Comparison of ENCODE assay signal across 7 mouse cellular contexts in the genomic region with DNA sequence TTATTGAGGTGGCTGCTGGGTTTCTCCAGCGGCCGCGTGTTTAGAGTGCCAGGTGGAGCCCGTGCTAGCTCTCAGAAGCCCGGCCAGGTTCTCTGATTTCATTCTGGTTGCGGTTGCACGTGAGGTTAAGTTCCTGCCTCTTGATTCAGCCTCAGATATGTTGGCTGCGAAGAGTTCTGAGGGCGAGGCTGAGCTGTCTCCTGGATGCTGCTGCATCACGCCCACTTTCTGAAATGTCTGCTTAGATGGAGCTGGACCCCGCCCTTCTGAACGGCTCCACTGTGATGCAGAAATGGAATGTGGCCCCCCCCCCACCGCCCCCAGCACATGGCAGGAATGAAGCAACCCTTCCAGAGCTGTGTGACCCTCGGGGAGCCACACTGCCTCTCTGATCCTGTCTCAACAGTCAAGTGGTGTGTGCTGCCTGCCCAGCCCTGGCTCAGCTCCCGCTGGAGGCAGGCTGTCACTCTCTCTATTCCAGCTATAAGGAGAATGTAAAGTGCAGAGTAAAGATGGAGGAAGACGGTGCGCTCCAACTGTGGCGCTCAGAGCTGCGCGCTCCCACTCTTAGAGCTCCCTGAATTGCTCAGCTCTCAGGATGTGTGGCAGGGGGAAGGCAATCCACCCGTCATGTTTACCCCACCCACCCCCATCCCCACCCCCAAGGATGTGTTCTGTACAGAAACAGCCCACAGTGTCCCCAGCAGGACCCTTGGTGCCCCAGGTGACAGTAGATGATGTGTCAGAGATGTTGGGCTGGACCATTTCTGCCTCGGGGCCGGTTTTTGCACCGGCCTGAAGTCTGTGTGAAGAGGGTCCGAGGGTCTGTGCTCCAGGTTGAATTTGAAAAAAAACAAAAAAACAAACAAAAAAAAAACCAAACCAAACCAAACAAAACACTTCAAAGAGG. TPM values are rescaled to one million over a fixed set of nuclear protein-coding genes. Genes with fewer than 3 reads are reported as not detected.
DNase-seq lines count a peak whose midpoint lies in the region; ATAC-seq and TF ChIP-seq lines count a peak whose summit lies in the region.

No protein-coding gene starts in this region.

- no peaks in the 10 kb centered on the region for H3K27me3 ChIP-seq in lung, postnatal 0 days (replicated peaks; ENCODE audit: insufficient read depth, low read length)
- peaks cover 20% of the 10 kb centered on the region for H3K27me3 ChIP-seq in forebrain, embryonic 10.5 days (ENCODE audit: poor library complexity, severe bottlenecking)
- no peaks in the 10 kb centered on the region for H3K27me3 ChIP-seq in midbrain, embryonic 15.5 days (replicated peaks)

- ATAC-seq in lung, postnatal 0 days, result peak; percentile 25
- peak; percentile 17; the same call in 1 of the 2 replicates for ATAC-seq in midbrain, embryonic 15.5 days (replicated peaks)

- H3K27ac ChIP-seq in lung, postnatal 0 days (ENCODE audit: low read length), result no peak overlapping the region
- peak overlapping the region; percentile 67 for H3K27ac ChIP-seq in forebrain, embryonic 10.5 days
- H3K27ac ChIP-seq in midbrain, embryonic 15.5 days, result peak overlapping the region; percentile 56

- H3K9me3 ChIP-seq in lung, postnatal 0 days (ENCODE audit: low read length), result peaks cover 3% of the 10 kb centered on the region; the same call in 1 of the 2 replicates
- no peaks in the 10 kb centered on the region; the same call in 1 of the 2 replicates for H3K9me3 ChIP-seq in forebrain, embryonic 10.5 days
- H3K9me3 ChIP-seq in midbrain, embryonic 15.5 days, result no peaks in the 10 kb centered on the region

- H3K9ac ChIP-seq in lung, postnatal 0 days (replicated peaks; ENCODE audit: low read depth), result no peak overlapping the region
- H3K9ac ChIP-seq in midbrain, embryonic 15.5 days, result no peak overlapping the region

- H3K4me2 ChIP-seq in lung, postnatal 0 days (replicated peaks; ENCODE audit: low read depth, low read length), result 0 out of 2 replicates have a peak overlapping the region, but pooled peaks have one; percentile 9
- peak overlapping the region; percentile 1; the same call in 1 of the 2 replicates for H3K4me2 ChIP-seq in midbrain, embryonic 15.5 days

- H3K4me1 ChIP-seq in lung, postnatal 0 days (ENCODE audit: insufficient read depth, low read depth, low read length), result no peaks in the 10 kb centered on the region
- H3K4me1 ChIP-seq in forebrain, embryonic 10.5 days, result peaks cover 24% of the 10 kb centered on the region
- H3K4me1 ChIP-seq in midbrain, embryonic 15.5 days, result peaks cover 21% of the 10 kb centered on the region

- no peaks in the 10 kb centered on the region for H3K36me3 ChIP-seq in lung, postnatal 0 days (ENCODE audit: insufficient read depth, low read length)
- H3K36me3 ChIP-seq in forebrain, embryonic 10.5 days (replicated peaks), result no peaks in the 10 kb centered on the region
- H3K36me3 ChIP-seq in midbrain, embryonic 15.5 days (replicated peaks), result no peaks in the 10 kb centered on the region

- no peak for TF ChIP-seq CTCF in lung, postnatal 0 days (IDR thresholded peaks at IDR 0.05)

- H3K4me3 ChIP-seq in lung, postnatal 0 days (ENCODE audit: low read depth, low read length), result no peak overlapping the region
- H3K4me3 ChIP-seq in forebrain, embryonic 10.5 days, result peak overlapping the region; percentile 31
- no peak overlapping the region for H3K4me3 ChIP-seq in midbrain, embryonic 15.5 days

- no peak for DNase-seq in lung, postnatal 0 days (ENCODE audit: low spot score)
- DNase-seq in lung, postnatal 10 days, result no peak
- peak; percentile 82 for DNase-seq in ZHBTc4 (ENCODE audit: low read depth, low spot score)
- no peak for DNase-seq in forebrain, embryonic 10.5 days (ENCODE audit: extremely low spot score, low spot score)
- no peak for DNase-seq in c-Kit-positive CD71-positive TER-119-positive erythroid progenitor cells, embryonic 14.5 days (ENCODE audit: low spot score)
- no peak for DNase-seq in right cerebral cortex, postnatal 4 days

- TF ChIP-seq EP300 in lung, postnatal 0 days (IDR thresholded peaks at IDR 0.05), result no peak

- 23% methylated on average over 25 of the region's 25 CpGs for WGBS in lung, postnatal 0 days
- WGBS in forebrain, embryonic 10.5 days, result 42% methylated on average over 25 of the region's 25 CpGs
- WGBS in midbrain, embryonic 15.5 days, result 46% methylated on average over 25 of the region's 25 CpGs

RNA-seq across cellular contexts. Expression of gene Tesc, which starts 9.6 kb away (rescaled TPM):
- polyA plus RNA-seq in lung, postnatal 0 days (2015; fragmentation: Nextera tagmentation; extraction: Ambion mirVana), result 1.5 and 1.6 TPM in 2 replicates
- 0.52 and 0.92 TPM in 2 replicates for polyA plus RNA-seq in forebrain, embryonic 10.5 days (2016; fragmentation: Nextera tagmentation; extraction: Ambion mirVana)
- polyA plus RNA-seq in midbrain, embryonic 15.5 days (2015; fragmentation: Nextera tagmentation; extraction: Ambion mirVana), result 6.5 and 7.9 TPM in 2 replicates
